Mouse (Mus musculus): ENCODE data around the gene Pacsin2.

GRCm38 (mm10) chr15:83469279-83469821 lies 4.9 kb upstream of the Pacsin2 start:
- TF ChIP-seq CTCF (conservative IDR thresholded peaks at IDR 0.05; ENCODE audit: low read length) (no peak), POU5F1 (IDR thresholded peaks at IDR 0.05; ENCODE audit: borderline replicate concordance, low read length) (no peak)

Data from E14TG2a.4 (cell line).